Mouse (Mus musculus) embryonic facial prominence, embryonic 14.5 days (tissue): ENCODE results near the gene Atxn1. TPM values are rescaled to one million over a fixed set of nuclear protein-coding genes. Genes with fewer than 3 reads are reported as not detected.

ENCODE experiments used
- ATAC-seq: fragments of 200-750 bp; cut with Nextera tagmentation; 2 replicates; pipeline ENCODE4 v1.8.0; 2017; ENCODE audit warnings: low read depth, moderate number of reproducible peaks, moderate TSS enrichment
- DNase-seq: peaks from one replicate; pipeline ENCODE4 v3.0.0-alpha.2; 2015; ENCODE audit warnings: low spot score
- H3K27ac ChIP-seq: fragments of 300-500 bp; sonication (generic); replicated peaks from 2 replicates; pipeline ENCODE4 v1.5.1; 2014; ENCODE audit warnings: low read depth, mild to moderate bottlenecking, low read length, moderate library complexity
- H3K27me3 ChIP-seq: fragments of 300-500 bp; sonication (generic); replicated peaks from 2 replicates; pipeline ENCODE4 v1.6.1; 2014; ENCODE audit warnings: low read length; ENCODE audit not compliant: control insufficient read depth, insufficient read depth
- H3K36me3 ChIP-seq: fragments of 300-500 bp; sonication (generic); 2 replicates; pipeline ENCODE4 v1.6.1; 2014; ENCODE audit warnings: low read length, mixed read lengths; ENCODE audit not compliant: control insufficient read depth, insufficient read depth
- H3K4me1 ChIP-seq: fragments of 300-500 bp; sonication (generic); 2 replicates; pipeline ENCODE4 v1.6.1; 2014; ENCODE audit warnings: antibody characterized with exemption, low read length; ENCODE audit not compliant: control insufficient read depth, insufficient read depth
- H3K4me2 ChIP-seq: fragments of 300-500 bp; sonication (generic); 2 replicates; pipeline ENCODE4 v1.6.1; 2014; ENCODE audit warnings: low read depth, mild to moderate bottlenecking, low read length, moderate library complexity, mixed read lengths
- H3K4me3 ChIP-seq: fragments of 300-500 bp; sonication (generic); 2 replicates; pipeline ENCODE4 v1.5.1; 2014; ENCODE audit warnings: low read depth, mild to moderate bottlenecking, low read length
- H3K9ac ChIP-seq: fragments of 300-500 bp; sonication (generic); 2 replicates; pipeline ENCODE4 v1.6.1; 2014; ENCODE audit warnings: low read depth, mild to moderate bottlenecking, low read length, moderate library complexity, mixed read lengths
- H3K9me3 ChIP-seq: fragments of 300-500 bp; sonication (generic); 2 replicates; pipeline ENCODE4 v1.6.1; 2016; ENCODE audit warnings: low read length; ENCODE audit not compliant: control insufficient read depth
- WGBS: fragments of 180-500 bp; shearing (Covaris S2); extraction: QIAGEN DNeasy Blood & Tissue Kit; methylation state at CpG from one replicate; pipeline ENCODE4 v1.1.7; 2014; 5-methylcytosine and 5-hydroxymethylcytosine counted together
- polyA plus RNA-seq: library from polyadenylated mRNA; unstranded; fragments of >200 nt; fragmentation: Nextera tagmentation; extraction: Ambion mirVana; gene quantifications from 2 replicates; pipeline ENCODE4 v1.2.1, GENCODE M21; 2014

Atxn1 gene
- polyA plus RNA-seq, 1 experiment from 2014 or later: 3.6 TPM

- DNase-seq (no peak), ATAC-seq (no peak)
- H3K36me3 ChIP-seq: no peaks in the 10 kb centered on the region
- no peak overlapping the region for H3K9ac ChIP-seq
- no peak overlapping the region for H3K4me2 ChIP-seq
- no peaks in the 10 kb centered on the region for H3K4me1 ChIP-seq
- no peaks in the 10 kb centered on the region for H3K9me3 ChIP-seq
- WGBS: 90% methylated on average over 8 of the region's 8 CpGs
- no peaks in the 10 kb centered on the region for H3K27me3 ChIP-seq
- H3K4me3 ChIP-seq: no peak overlapping the region
- H3K27ac ChIP-seq: no peak overlapping the region
Measured at GRCm38 (mm10) chr13:45687581-45687980, 277.2 kb downstream of the Atxn1 start.

GRCm38 (mm10) chr13:45686309-45686582, 278.6 kb downstream of the Atxn1 start:
- no peaks in the 10 kb centered on the region for H3K4me1 ChIP-seq
- H3K9me3 ChIP-seq: no peaks in the 10 kb centered on the region
- H3K27ac ChIP-seq: no peak overlapping the region
- H3K9ac ChIP-seq: no peak overlapping the region
- ATAC-seq (no peak), DNase-seq (no peak)
- no peak overlapping the region for H3K4me3 ChIP-seq
- H3K27me3 ChIP-seq: no peaks in the 10 kb centered on the region
- no peaks in the 10 kb centered on the region for H3K36me3 ChIP-seq
- 54% methylated on average over 3 of the region's 3 CpGs for WGBS
- H3K4me2 ChIP-seq: no peak overlapping the region

GRCm38 (mm10) chr13:45685575-45686308, 279.1 kb downstream of the Atxn1 start:
- no peak overlapping the region for H3K27ac ChIP-seq
- DNase-seq: no peak
- H3K36me3 ChIP-seq: no peaks in the 10 kb centered on the region
- no peak overlapping the region for H3K4me2 ChIP-seq
- H3K9ac ChIP-seq: no peak overlapping the region
- no peak for ATAC-seq
- WGBS: 72% methylated on average over 7 of the region's 7 CpGs
- H3K27me3 ChIP-seq: no peaks in the 10 kb centered on the region
- no peaks in the 10 kb centered on the region for H3K9me3 ChIP-seq
- no peak overlapping the region for H3K4me3 ChIP-seq
- no peaks in the 10 kb centered on the region for H3K4me1 ChIP-seq

GRCm38 (mm10) chr13:45684891-45685311, 279.9 kb downstream of the Atxn1 start:
- H3K4me3 ChIP-seq: no peak overlapping the region
- 66% methylated on average over 4 of the region's 4 CpGs for WGBS
- no peak overlapping the region for H3K9ac ChIP-seq
- H3K36me3 ChIP-seq: no peaks in the 10 kb centered on the region
- H3K4me2 ChIP-seq: no peak overlapping the region
- no peaks in the 10 kb centered on the region for H3K4me1 ChIP-seq
- no peaks in the 10 kb centered on the region for H3K27me3 ChIP-seq
- H3K9me3 ChIP-seq: no peaks in the 10 kb centered on the region
- ATAC-seq (no peak), DNase-seq (no peak)
- H3K27ac ChIP-seq: no peak overlapping the region

GRCm38 (mm10) chr13:45683991-45684390, 280.8 kb downstream of the Atxn1 start:
- no peak overlapping the region for H3K9ac ChIP-seq
- 54% methylated on average over 3 of the region's 3 CpGs for WGBS
- H3K4me2 ChIP-seq: no peak overlapping the region
- no peak for DNase-seq
- ATAC-seq: no peak
- H3K27ac ChIP-seq: no peak overlapping the region
- H3K9me3 ChIP-seq: no peaks in the 10 kb centered on the region
- H3K4me1 ChIP-seq: no peaks in the 10 kb centered on the region
- H3K36me3 ChIP-seq: no peaks in the 10 kb centered on the region
- no peaks in the 10 kb centered on the region for H3K27me3 ChIP-seq
- no peak overlapping the region for H3K4me3 ChIP-seq

- no peaks in the 10 kb centered on the region for H3K4me1 ChIP-seq
- DNase-seq (no peak), ATAC-seq (no peak)
- no peaks in the 10 kb centered on the region for H3K36me3 ChIP-seq
- H3K9me3 ChIP-seq: no peaks in the 10 kb centered on the region
- H3K4me2 ChIP-seq: no peak overlapping the region
- no peak overlapping the region for H3K9ac ChIP-seq
- no peak overlapping the region for H3K27ac ChIP-seq
- WGBS: 80% methylated on average over 5 of the region's 5 CpGs
- no peak overlapping the region for H3K4me3 ChIP-seq
- H3K27me3 ChIP-seq: no peaks in the 10 kb centered on the region
Measured at GRCm38 (mm10) chr13:45681196-45681595, 283.6 kb downstream of the Atxn1 start.

- 48% methylated on average over 5 of the region's 5 CpGs for WGBS
- no peak for DNase-seq
Measured at GRCm38 (mm10) chr13:45680651-45681050, 284.2 kb downstream of the Atxn1 start.

GRCm38 (mm10) chr13:45679096-45679495, 285.7 kb downstream of the Atxn1 start:
- Histone ChIP-seq H3K4me2 (no peak overlapping the region), H3K27ac (no peak overlapping the region), H3K9me3 (no peaks in the 10 kb centered on the region), H3K9ac (no peak overlapping the region), H3K4me3 (no peak overlapping the region), H3K36me3 (no peaks in the 10 kb centered on the region), H3K27me3 (no peaks in the 10 kb centered on the region), H3K4me1 (no peaks in the 10 kb centered on the region)
- 94% methylated on average over 1 of the region's 1 CpGs for WGBS
- DNase-seq: no peak
- ATAC-seq: no peak

More at GRCm38 (mm10) chr13:45680651-45681050, 284.2 kb downstream of the Atxn1 start:
- Histone ChIP-seq H3K27me3 (no peaks in the 10 kb centered on the region), H3K4me1 (no peaks in the 10 kb centered on the region), H3K27ac (no peak overlapping the region), H3K4me2 (no peak overlapping the region), H3K36me3 (no peaks in the 10 kb centered on the region), H3K9me3 (no peaks in the 10 kb centered on the region), H3K9ac (no peak overlapping the region), H3K4me3 (no peak overlapping the region)
- no peak for ATAC-seq

GRCm38 (mm10) chr13:45672628-45673027, 292.2 kb downstream of the Atxn1 start:
- no peak overlapping the region for H3K9ac ChIP-seq
- no peaks in the 10 kb centered on the region for H3K36me3 ChIP-seq
- no peak overlapping the region for H3K4me3 ChIP-seq
- no peaks in the 10 kb centered on the region for H3K27me3 ChIP-seq
- 51% methylated on average over 2 of the region's 2 CpGs for WGBS
- H3K27ac ChIP-seq: no peak overlapping the region
- DNase-seq (no peak), ATAC-seq (no peak)
- no peaks in the 10 kb centered on the region for H3K9me3 ChIP-seq
- no peak overlapping the region for H3K4me2 ChIP-seq
- no peaks in the 10 kb centered on the region for H3K4me1 ChIP-seq
